Mouse (Mus musculus) intestine, embryonic 14.5 days (tissue): ENCODE data around the gene Asic2. TPM values are rescaled to one million over a fixed set of nuclear protein-coding genes. Genes with fewer than 3 reads are reported as not detected.

ENCODE experiments used
- ATAC-seq: fragments of 200-750 bp; cut with Nextera tagmentation; replicated peaks from 2 replicates; pipeline ENCODE4 v1.8.0; 2017; ENCODE audit warnings: low read depth, moderate number of reproducible peaks, moderate TSS enrichment, moderate library complexity; ENCODE audit not compliant: low FRiP score, low TSS enrichment
- DNase-seq: peaks from one replicate; pipeline ENCODE4 v3.0.0-alpha.2; 2018; ENCODE audit warnings: low spot score
- H3K27ac ChIP-seq: fragments of 300-500 bp; sonication (generic); 2 replicates; pipeline ENCODE4 v1.5.1; 2014; ENCODE audit warnings: low read depth, mild to moderate bottlenecking, control low read depth
- H3K27me3 ChIP-seq: fragments of 300-500 bp; sonication (generic); replicated peaks from 2 replicates; pipeline ENCODE4 v1.6.1; 2014; ENCODE audit warnings: low read length, control low read depth; ENCODE audit not compliant: control insufficient read depth, insufficient read depth
- H3K36me3 ChIP-seq: fragments of 300-500 bp; sonication (generic); 2 replicates; pipeline ENCODE4 v1.6.1; 2014; ENCODE audit warnings: low read length, control low read depth; ENCODE audit not compliant: control insufficient read depth, insufficient read depth
- H3K4me1 ChIP-seq: fragments of 300-500 bp; sonication (generic); replicated peaks from 2 replicates; pipeline ENCODE4 v1.6.1; 2014; ENCODE audit warnings: low read length, control low read depth, mixed read lengths; ENCODE audit not compliant: control insufficient read depth, insufficient read depth
- H3K4me2 ChIP-seq: fragments of 300-500 bp; sonication (generic); 2 replicates; pipeline ENCODE4 v1.6.1; 2014; ENCODE audit warnings: low read length
- H3K4me3 ChIP-seq: fragments of 300-500 bp; sonication (generic); 2 replicates; pipeline ENCODE4 v1.5.1; 2014; ENCODE audit warnings: low read depth, low read length, control low read depth, mixed read lengths
- H3K9ac ChIP-seq: fragments of 300-500 bp; sonication (generic); 2 replicates; pipeline ENCODE4 v1.6.1; 2014; ENCODE audit warnings: mild to moderate bottlenecking, low read length
- H3K9me3 ChIP-seq: fragments of 300-500 bp; sonication (generic); 2 replicates; pipeline ENCODE4 v1.6.1; 2016; ENCODE audit warnings: low read length, control low read depth; ENCODE audit not compliant: control insufficient read depth
- WGBS: fragments of 180-500 bp; shearing (Covaris S2); extraction: QIAGEN DNeasy Blood & Tissue Kit; methylation state at CpG from one replicate; pipeline ENCODE4 v1.1.7; 2014; 5-methylcytosine and 5-hydroxymethylcytosine counted together
- polyA plus RNA-seq: library from polyadenylated mRNA; unstranded; fragments of >200 nt; fragmentation: Nextera tagmentation; extraction: Ambion mirVana; gene quantifications from 2 replicates; pipeline ENCODE4 v1.2.1, GENCODE M21; 2014

Gene Asic2
- polyA plus RNA-seq, 1 experiment from 2014 or later, result 0.22 TPM

- H3K27ac ChIP-seq, result no peak overlapping the region
- no peak overlapping the region for H3K4me3 ChIP-seq
- 12% methylated on average over 13 of the region's 13 CpGs for WGBS
- H3K9me3 ChIP-seq, result no peaks in the 10 kb centered on the region
- peak; percentile 54 for DNase-seq
- peak; percentile 20; the same call in 1 of the 2 replicates for ATAC-seq
- H3K36me3 ChIP-seq, result no peaks in the 10 kb centered on the region
- no peak overlapping the region for H3K9ac ChIP-seq
- H3K4me1 ChIP-seq, result 0 out of 2 replicates have a peak, but pooled peaks cover 3% of the 10 kb centered on the region
- H3K4me2 ChIP-seq, result peak overlapping the region; percentile 85
- H3K27me3 ChIP-seq, result peaks cover 75% of the 10 kb centered on the region
These were observed 814.4 kb downstream of the Asic2 start for GRCm38 (mm10) chr11:81153841-81154240.

- H3K27ac ChIP-seq, result no peak overlapping the region
- H3K4me2 ChIP-seq, result peak overlapping the region; percentile 85
- H3K9me3 ChIP-seq, result no peaks in the 10 kb centered on the region
- no peaks in the 10 kb centered on the region for H3K36me3 ChIP-seq
- H3K4me1 ChIP-seq, result 0 out of 2 replicates have a peak, but pooled peaks cover 3% of the 10 kb centered on the region
- ATAC-seq, result peak; percentile 59; the same call in 1 of the 2 replicates
- peaks cover 76% of the 10 kb centered on the region for H3K27me3 ChIP-seq
- peak overlapping the region; percentile 49 for H3K4me3 ChIP-seq
- 1% methylated on average over 56 of the region's 57 CpGs for WGBS
- peak; percentile 80 for DNase-seq
- no peak overlapping the region for H3K9ac ChIP-seq
These were observed 815.0 kb downstream of the Asic2 start for GRCm38 (mm10) chr11:81153161-81153840.

- Histone ChIP-seq H3K27me3 (peaks cover 78% of the 10 kb centered on the region), H3K9me3 (no peaks in the 10 kb centered on the region), H3K4me1 (0 out of 2 replicates have a peak, but pooled peaks cover 3% of the 10 kb centered on the region), H3K36me3 (no peaks in the 10 kb centered on the region), H3K4me3 (peak overlapping the region; percentile 49), H3K4me2 (peak overlapping the region; percentile 85), H3K9ac (peak overlapping the region; percentile 34), H3K27ac (no peak overlapping the region)
- ATAC-seq (peak; percentile 65), DNase-seq (peak; percentile 57)
- WGBS, result 1% methylated on average over 53 of the region's 55 CpGs
These were observed 815.6 kb downstream of the Asic2 start for GRCm38 (mm10) chr11:81152460-81153160.

GRCm38 (mm10) chr11:81152021-81152385 lies 816.3 kb downstream of the Asic2 start:
- peak overlapping the region; percentile 85 for H3K4me2 ChIP-seq
- H3K4me3 ChIP-seq, result peak overlapping the region; percentile 49
- H3K27me3 ChIP-seq, result peaks cover 81% of the 10 kb centered on the region
- 0 out of 2 replicates have a peak, but pooled peaks cover 3% of the 10 kb centered on the region for H3K4me1 ChIP-seq
- H3K27ac ChIP-seq, result no peak overlapping the region
- under 1% methylated on average over 42 of the region's 42 CpGs for WGBS
- ATAC-seq (peak; percentile 8; the same call in 1 of the 2 replicates), DNase-seq (peak; percentile 69)
- H3K36me3 ChIP-seq, result no peaks in the 10 kb centered on the region
- H3K9me3 ChIP-seq, result no peaks in the 10 kb centered on the region
- H3K9ac ChIP-seq, result peak overlapping the region; percentile 34

DNA sequence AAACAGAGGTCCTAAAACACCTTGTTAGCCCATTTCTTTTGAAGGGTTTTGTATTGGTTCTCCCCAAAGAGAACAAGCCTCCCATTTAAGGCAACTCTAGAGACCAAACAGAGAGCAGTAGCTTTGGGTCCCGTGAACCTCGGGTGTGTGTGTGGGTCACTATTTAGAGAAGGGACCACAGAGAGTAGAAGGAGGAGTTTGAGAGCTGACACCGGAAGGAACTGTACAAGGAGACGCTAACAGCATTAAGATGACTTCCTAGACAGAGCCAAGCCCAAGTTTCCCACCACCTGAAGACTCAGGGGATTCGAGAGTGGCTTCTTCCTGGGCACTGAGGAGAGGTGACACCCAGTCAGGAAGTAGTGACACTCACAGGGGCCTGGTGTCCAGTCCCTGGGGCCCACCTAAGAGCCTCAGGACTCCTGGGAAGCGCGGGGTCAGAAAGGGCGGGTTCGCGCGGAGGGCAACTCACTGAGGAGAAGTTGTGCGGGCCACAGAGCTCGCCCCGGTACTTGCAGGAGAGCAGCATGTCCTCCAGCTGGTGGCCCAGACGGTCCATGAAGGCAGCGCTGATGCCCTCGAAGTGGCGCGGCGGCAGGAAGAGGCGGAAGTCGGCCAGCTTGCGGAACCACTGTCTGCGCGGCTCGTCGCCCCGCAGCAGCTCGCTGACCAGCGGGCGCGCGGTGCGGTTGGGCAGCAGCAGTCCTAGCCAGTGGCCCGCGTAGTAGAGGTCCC lies 816.8 kb downstream of the Asic2 start:
- no peaks in the 10 kb centered on the region for H3K36me3 ChIP-seq
- ATAC-seq (0 out of 2 replicates have a peak, but pooled peaks have one; percentile 32), DNase-seq (peak; percentile 55)
- peak overlapping the region; percentile 34; the same call in 1 of the 2 replicates for H3K9ac ChIP-seq
- peak overlapping the region; percentile 85 for H3K4me2 ChIP-seq
- peaks cover 78% of the 10 kb centered on the region for H3K27me3 ChIP-seq
- H3K4me3 ChIP-seq, result peak overlapping the region; percentile 49
- H3K27ac ChIP-seq, result no peak overlapping the region
- 4% methylated on average over 36 of the region's 36 CpGs for WGBS
- 0 out of 2 replicates have a peak, but pooled peaks cover 3% of the 10 kb centered on the region for H3K4me1 ChIP-seq
- no peaks in the 10 kb centered on the region for H3K9me3 ChIP-seq

GRCm38 (mm10) chr11:81150621-81151020 lies 817.6 kb downstream of the Asic2 start:
- Histone ChIP-seq H3K36me3 (no peaks in the 10 kb centered on the region), H3K9me3 (no peaks in the 10 kb centered on the region), H3K4me2 (no peak overlapping the region), H3K27ac (no peak overlapping the region), H3K4me1 (0 out of 2 replicates have a peak, but pooled peaks cover 3% of the 10 kb centered on the region), H3K9ac (no peak overlapping the region), H3K27me3 (peaks cover 71% of the 10 kb centered on the region), H3K4me3 (no peak overlapping the region)
- ATAC-seq (no peak), DNase-seq (no peak)
- 63% methylated on average over 8 of the region's 8 CpGs for WGBS

DNA sequence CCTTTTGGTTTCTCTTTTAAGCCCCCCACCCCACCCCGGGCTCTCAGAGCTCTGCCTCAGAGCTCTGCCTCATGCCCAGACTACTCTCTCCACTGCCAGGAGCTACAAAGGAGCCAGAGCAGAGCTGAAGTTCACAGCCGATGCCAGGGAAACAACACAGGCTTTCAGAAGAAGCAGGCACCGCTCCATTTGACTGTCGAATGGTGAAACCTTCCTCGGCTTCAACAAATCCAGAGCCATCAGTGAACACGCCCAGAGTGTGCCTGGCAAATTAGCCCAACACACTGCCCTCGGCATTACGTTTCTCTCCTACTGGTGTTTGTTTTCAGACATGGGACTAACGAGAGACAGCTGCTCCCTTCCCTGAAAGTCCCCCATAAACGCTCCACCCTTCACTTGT lies 819.8 kb downstream of the Asic2 start:
- Histone ChIP-seq H3K36me3 (no peaks in the 10 kb centered on the region), H3K9ac (no peak overlapping the region), H3K4me1 (no peaks in the 10 kb centered on the region), H3K27me3 (peaks cover 50% of the 10 kb centered on the region), H3K4me3 (no peak overlapping the region), H3K27ac (no peak overlapping the region), H3K9me3 (no peaks in the 10 kb centered on the region), H3K4me2 (no peak overlapping the region)
- WGBS, result 61% methylated on average over 10 of the region's 10 CpGs
- ATAC-seq, result no peak
- DNase-seq, result no peak

GRCm38 (mm10) chr11:81146574-81147157 lies 821.6 kb downstream of the Asic2 start:
- Histone ChIP-seq H3K9ac (no peak overlapping the region), H3K4me3 (no peak overlapping the region), H3K4me2 (no peak overlapping the region), H3K4me1 (no peaks in the 10 kb centered on the region), H3K36me3 (no peaks in the 10 kb centered on the region), H3K27ac (no peak overlapping the region), H3K27me3 (peaks cover 32% of the 10 kb centered on the region), H3K9me3 (no peaks in the 10 kb centered on the region)
- WGBS, result 67% methylated on average over 9 of the region's 9 CpGs
- ATAC-seq, result no peak
- no peak for DNase-seq
